Mouse (Mus musculus): ENCODE results near the gene Fcgrt. TPM values are rescaled to one million over a fixed set of nuclear protein-coding genes. Genes with fewer than 3 reads are reported as not detected.

The Fcgrt gene
- total and polyA plus RNA-seq, 3 experiments, result 0.13 to 0.16 TPM; not detected in 1

GRCm38 (mm10) chr7:45102940-45103585 lies 588 bp downstream of the Fcgrt start:
- in situ Hi-C loops (cut with MboI; ENCODE audit: low pct_ligation_motif_present, low pct_unique_long_range_greater_than_20kb, low sequenced_read_pairs), result no loop called here
- H3K4me1 ChIP-seq (ENCODE audit: control insufficient read depth in 1 of 2, insufficient read depth in 2 of 2), result peaks cover 0 to 6% of the 10 kb centered on the region in 2 experiments; a peak in 2 of 4 replicates

GRCm38 (mm10) chr7:45102441-45102840 lies 1.2 kb downstream of the Fcgrt start:
- H3K4me1 ChIP-seq (ENCODE audit: control insufficient read depth in 1 of 2, insufficient read depth in 2 of 2), result peaks cover 0 to 10% of the 10 kb centered on the region in 2 experiments; a peak in 2 of 4 replicates
- H3K9ac ChIP-seq (ENCODE audit: insufficient read depth, low read depth), result no peak overlapping the region
- in situ Hi-C loops (cut with MboI; ENCODE audit: low pct_ligation_motif_present, low pct_unique_long_range_greater_than_20kb, low sequenced_read_pairs) (no loop called here), dilution Hi-C loops (cut with MboI; ENCODE audit: extremely low pct_ligation_motif_present, extremely low pct_unique_long_range_greater_than_20kb, low sequenced_read_pairs) (no loop called here)
- no peaks in the 10 kb centered on the region for H3K36me3 ChIP-seq (replicated peaks in 1 of 2; ENCODE audit: control insufficient read depth in 1 of 2, insufficient read depth in 1 of 2, low read length in 1 of 2)
- no peaks in the 10 kb centered on the region for H3K9me3 ChIP-seq (replicated peaks; ENCODE audit: low read length)
- H3K4me3 ChIP-seq (replicated peaks in 1 of 3; ENCODE audit: low read depth in 2 of 3, low read length in 2 of 3, poor library complexity in 1 of 3), result no peak overlapping the region
- H3K79me2 ChIP-seq (replicated peaks; ENCODE audit: control insufficient read depth, extremely low read depth, insufficient read depth, poor library complexity, severe bottlenecking), result no peaks in the 10 kb centered on the region
- TF ChIP-seq CHD2 (IDR thresholded peaks at IDR 0.05; ENCODE audit: low read length) (no peak), MAZ (IDR thresholded peaks at IDR 0.05; ENCODE audit: low read depth, low read length) (no peak), E2F4 (IDR thresholded peaks at IDR 0.05; ENCODE audit: insufficient replicate concordance, low read depth, low read length) (no peak), POLR2A (IDR thresholded peaks at IDR 0.05; ENCODE audit: low read depth, low read length) (no peak), MAFK (IDR thresholded peaks at IDR 0.05; ENCODE audit: insufficient replicate concordance, low read length) (no peak), CHD1 (IDR thresholded peaks at IDR 0.05; ENCODE audit: low read depth, low read length) (no peak), JUND (conservative IDR thresholded peaks at IDR 0.05; ENCODE audit: low read depth, low read length) (no peak), SIN3A (IDR thresholded peaks at IDR 0.05; ENCODE audit: low read length) (no peak), CTCF (conservative IDR thresholded peaks at IDR 0.05 in 1 of 2, IDR thresholded peaks at IDR 0.05 in 1 of 2; ENCODE audit: low read depth in 2 of 2, low read length in 2 of 2) (no peak), NRF1 (IDR thresholded peaks at IDR 0.05; ENCODE audit: low read depth, low read length) (no peak)
- no peaks in the 10 kb centered on the region for H3K27me3 ChIP-seq (replicated peaks)
- no peak overlapping the region for H3K4me2 ChIP-seq (ENCODE audit: insufficient read depth, low read depth, poor library complexity, severe bottlenecking)
- no peak for DNase-seq (ENCODE audit: extremely low read depth)
- H3K27ac ChIP-seq (ENCODE audit: insufficient read depth, low read depth), result no peak overlapping the region

More at GRCm38 (mm10) chr7:45102940-45103585, 588 bp downstream of the Fcgrt start:
- Histone ChIP-seq H3K4me2 (ENCODE audit: insufficient read depth, low read depth, poor library complexity, severe bottlenecking) (no peak overlapping the region), H3K79me2 (replicated peaks; ENCODE audit: control insufficient read depth, extremely low read depth, insufficient read depth, poor library complexity, severe bottlenecking) (no peaks in the 10 kb centered on the region), H3K4me3 (replicated peaks in 1 of 3; ENCODE audit: low read depth in 2 of 3, low read length in 2 of 3, poor library complexity in 1 of 3) (no peak overlapping the region), H3K9ac (ENCODE audit: insufficient read depth, low read depth) (no peak overlapping the region), H3K9me3 (replicated peaks; ENCODE audit: low read length) (no peaks in the 10 kb centered on the region), H3K36me3 (replicated peaks in 1 of 2; ENCODE audit: control insufficient read depth in 1 of 2, insufficient read depth in 1 of 2, low read length in 1 of 2) (no peaks in the 10 kb centered on the region), H3K27me3 (replicated peaks) (no peaks in the 10 kb centered on the region), H3K27ac (ENCODE audit: insufficient read depth, low read depth) (no peak overlapping the region)
- no peak for DNase-seq (ENCODE audit: extremely low read depth)
- dilution Hi-C loops (cut with MboI; ENCODE audit: extremely low pct_ligation_motif_present, extremely low pct_unique_long_range_greater_than_20kb, low sequenced_read_pairs), result no loop called here
- TF ChIP-seq ETS1 (conservative IDR thresholded peaks at IDR 0.05; ENCODE audit: low read depth, low read length), result no peak
- TF ChIP-seq ZMIZ1 (IDR thresholded peaks at IDR 0.05; ENCODE audit: low read depth, low read length), result no peak

- TF ChIP-seq SMC3 (IDR thresholded peaks at IDR 0.05; ENCODE audit: low read depth, low read length), result no peak
- Histone ChIP-seq H3K9ac (ENCODE audit: insufficient read depth, low read depth) (no peak overlapping the region), H3K4me1 (ENCODE audit: control insufficient read depth in 1 of 2, insufficient read depth in 2 of 2) (peaks cover 0 to 12% of the 10 kb centered on the region in 2 experiments; a peak in 2 of 4 replicates), H3K27me3 (replicated peaks) (no peaks in the 10 kb centered on the region), H3K79me2 (replicated peaks; ENCODE audit: control insufficient read depth, extremely low read depth, insufficient read depth, poor library complexity, severe bottlenecking) (no peaks in the 10 kb centered on the region), H3K27ac (ENCODE audit: insufficient read depth, low read depth) (no peak overlapping the region), H3K36me3 (replicated peaks in 1 of 2; ENCODE audit: control insufficient read depth in 1 of 2, insufficient read depth in 1 of 2, low read length in 1 of 2) (no peaks in the 10 kb centered on the region), H3K4me2 (ENCODE audit: insufficient read depth, low read depth, poor library complexity, severe bottlenecking) (no peak overlapping the region), H3K4me3 (replicated peaks in 1 of 3; ENCODE audit: low read depth in 2 of 3, low read length in 2 of 3, poor library complexity in 1 of 3) (no peak overlapping the region), H3K9me3 (replicated peaks; ENCODE audit: low read length) (no peaks in the 10 kb centered on the region)
- DNase-seq (ENCODE audit: extremely low read depth), result no peak
- dilution Hi-C loops (cut with MboI; ENCODE audit: extremely low pct_ligation_motif_present, extremely low pct_unique_long_range_greater_than_20kb, low sequenced_read_pairs) (no loop called here), in situ Hi-C loops (cut with MboI; ENCODE audit: low pct_ligation_motif_present, low pct_unique_long_range_greater_than_20kb, low sequenced_read_pairs) (no loop called here)
Observed at GRCm38 (mm10) chr7:45100046-45100445, 3.6 kb downstream of the Fcgrt start.
